Mouse (Mus musculus) heart, postnatal 0 days (tissue): ENCODE data around the gene Ang.

Experiments used
- CTCF ChIP-seq: IDR thresholded peaks from 2 replicates; pipeline ENCODE4 v1.5.1; 2016; ENCODE audit warnings: antibody characterized with exemption, control low read depth, low read depth
- EP300 ChIP-seq: IDR thresholded peaks from 2 replicates; pipeline ENCODE4 v1.6.1; 2016; ENCODE audit warnings: antibody characterized with exemption, low read depth

DNA sequence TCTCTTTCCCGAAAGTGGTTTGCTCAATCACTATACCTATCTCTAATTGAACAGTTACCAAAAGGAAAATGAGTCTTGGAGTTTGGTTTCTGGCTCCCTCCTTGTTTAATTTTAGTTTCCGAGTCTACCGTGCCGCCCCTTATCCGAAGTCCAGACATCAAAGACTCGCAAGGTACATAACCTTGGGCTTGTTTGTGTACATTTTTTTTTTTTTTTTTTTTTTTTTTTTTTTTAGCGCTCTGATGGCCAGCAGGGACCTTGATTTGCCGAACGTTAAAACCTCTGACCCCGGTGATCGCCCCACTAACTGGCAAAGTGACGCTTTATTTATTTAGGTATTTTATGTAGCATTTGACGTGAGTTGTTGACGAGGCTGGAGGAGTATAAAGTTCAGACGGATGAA lies 1.3 kb upstream of the Ang start:
- no peak for TF ChIP-seq CTCF
- TF ChIP-seq EP300: 0 out of 2 replicates have a peak, but pooled peaks have one; percentile 21
